Mouse (Mus musculus): ENCODE results near the gene Spata17.

DNA sequence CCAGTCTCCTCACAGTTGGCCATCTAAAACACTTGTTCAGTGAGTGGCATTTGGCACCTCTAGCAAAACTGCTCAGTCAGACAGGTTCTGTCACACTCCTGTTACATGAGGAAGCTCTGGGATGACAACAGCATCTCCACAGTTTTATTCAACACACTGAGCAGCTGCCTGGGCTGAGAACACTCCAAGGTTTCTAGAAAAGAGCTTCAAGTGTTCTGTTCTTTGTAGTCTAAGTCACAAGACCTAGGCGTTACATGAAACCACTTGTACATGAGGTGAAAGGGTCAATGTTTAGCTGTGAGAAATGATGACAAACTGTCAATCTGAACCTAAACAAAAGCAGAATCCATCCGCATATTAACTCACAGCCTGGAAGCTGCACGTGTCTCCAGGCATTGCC, 161.4 kb downstream of the Spata17 start:
- TF ChIP-seq POLR2A (IDR thresholded peaks at IDR 0.05; ENCODE audit: borderline replicate concordance, extremely low read depth, low read depth, low read length) (no peak), CTCF (IDR thresholded peaks at IDR 0.05; ENCODE audit: insufficient read depth, low read length) (no peak)

Data from lung, adult 2 months (tissue).